Mouse (Mus musculus): Measurements from ENCODE around the gene Olfr1262.

DNA sequence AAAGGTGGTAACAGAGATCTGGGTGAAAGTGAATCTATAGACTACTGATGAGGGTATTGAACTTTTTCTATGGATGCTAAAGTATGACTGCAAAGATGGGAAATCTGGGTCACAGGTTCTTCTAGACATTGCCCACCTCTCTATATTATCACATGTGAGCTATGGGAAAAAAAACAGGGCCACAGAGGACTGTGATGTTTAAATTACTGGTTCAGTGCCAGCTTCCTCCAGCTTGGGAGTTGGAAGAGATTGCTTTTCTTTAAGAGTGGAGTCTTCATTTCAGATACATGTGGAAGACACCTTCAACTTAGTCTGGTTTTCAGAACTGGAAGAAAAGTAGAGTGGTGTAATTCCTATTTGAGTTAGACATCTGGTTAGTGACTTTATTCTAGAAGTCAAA, 35.1 kb downstream of the Olfr1262 start, which contains the start of gene Olfr1265:
- no peak for TF ChIP-seq CTCF (IDR thresholded peaks at IDR 0.05; ENCODE audit: extremely low read depth, insufficient read depth, insufficient read length, insufficient replicate concordance)
- TF ChIP-seq POLR2A (IDR thresholded peaks at IDR 0.05; ENCODE audit: low read depth, low read length) = no peak

Measured in spleen, adult 2 months (tissue).